Mouse (Mus musculus) retina, embryonic 14.5 days (tissue): ENCODE measurements around the gene Hbb-bs.
"Not testable (repeated sequence)": the region's sequence is repeated elsewhere in the genome, so short reads cannot be mapped to it uniquely, and the experiment has no call there.

Experiments used
- DNase-seq: peaks from one replicate; pipeline ENCODE4 v3.0.0-alpha.2; 2015; ENCODE audit warnings: low spot score

Gene Hbb-bs

GRCm38 (mm10) chr7:103827808-103828207 lies at the start of gene Hbb-bs:
Hbb-bs (minus strand) TSS chr7:103828096.
- DNase-seq = no peak

- no peak for DNase-seq
Observed at GRCm38 (mm10) chr7:103877093-103877492, 49.2 kb upstream of the Hbb-bs start.

- no peak for DNase-seq
Observed at GRCm38 (mm10) chr7:103874451-103874850, 46.6 kb upstream of the Hbb-bs start.

GRCm38 (mm10) chr7:103873064-103873463 lies 45.2 kb upstream of the Hbb-bs start:
- peak; percentile 9 for DNase-seq

- DNase-seq = no peak
Observed at GRCm38 (mm10) chr7:103870667-103871066, 42.8 kb upstream of the Hbb-bs start.

GRCm38 (mm10) chr7:103865716-103866115 lies 37.8 kb upstream of the Hbb-bs start:
- DNase-seq = no peak

GRCm38 (mm10) chr7:103861531-103861930 lies 33.6 kb upstream of the Hbb-bs start:
- no peak for DNase-seq

GRCm38 (mm10) chr7:103860855-103861254 lies 33.0 kb upstream of the Hbb-bs start:
- DNase-seq = no peak

GRCm38 (mm10) chr7:103859076-103859475 lies 31.2 kb upstream of the Hbb-bs start:
- no peak for DNase-seq

GRCm38 (mm10) chr7:103854669-103855068 lies 26.8 kb upstream of the Hbb-bs start:
- DNase-seq = no peak

GRCm38 (mm10) chr7:103853090-103853489 lies 25.2 kb upstream of the Hbb-bs start, which contains the start of gene Hbb-y:
Hbb-y (minus strand) TSS chr7:103853216.
- no peak for DNase-seq

- no peak for DNase-seq
Observed at GRCm38 (mm10) chr7:103844525-103845325, 16.8 kb upstream of the Hbb-bs start.

- no peak for DNase-seq
Observed at GRCm38 (mm10) chr7:103843034-103843433, 15.1 kb upstream of the Hbb-bs start, which contains the start of gene Hbb-bh1. Hbb-bh1 (minus strand) TSS chr7:103843164.

- DNase-seq = no peak
Observed at GRCm38 (mm10) chr7:103840268-103840667, 12.4 kb upstream of the Hbb-bs start, which contains the start of gene Hbb-bh2. Hbb-bh2 (minus strand) TSS chr7:103840520.

GRCm38 (mm10) chr7:103827139-103827538 lies 757 bp downstream of the Hbb-bs start:
- not testable (repeated sequence) for DNase-seq

GRCm38 (mm10) chr7:103826255-103826887 lies 1.5 kb downstream of the Hbb-bs start:
- DNase-seq = no peak

- no peak for DNase-seq
Observed at GRCm38 (mm10) chr7:103825536-103826254, 2.2 kb downstream of the Hbb-bs start.

GRCm38 (mm10) chr7:103824597-103824996 lies 3.3 kb downstream of the Hbb-bs start:
- no peak for DNase-seq

- not testable (repeated sequence) for DNase-seq
Observed at GRCm38 (mm10) chr7:103815085-103815484, 12.8 kb downstream of the Hbb-bs start.

- no peak for DNase-seq
Observed at GRCm38 (mm10) chr7:103813766-103814165, 14.1 kb downstream of the Hbb-bs start, which contains the start of gene Hbb-bt. Hbb-bt (minus strand) TSS chr7:103813996.

- DNase-seq = not testable (repeated sequence)
Observed at GRCm38 (mm10) chr7:103813152-103813551, 14.7 kb downstream of the Hbb-bs start.

- DNase-seq = no peak
Observed at GRCm38 (mm10) chr7:103812174-103812573, 15.7 kb downstream of the Hbb-bs start.
